Mouse (Mus musculus) limb, embryonic 14.5 days (tissue): ENCODE results near the gene Kcnc1. TPM values are rescaled to one million over a fixed set of nuclear protein-coding genes. Genes with fewer than 3 reads are reported as not detected.

ENCODE experiments used
- ATAC-seq: fragments of 200-750 bp; cut with Nextera tagmentation; 2 replicates; pipeline ENCODE4 v1.8.0; 2017; ENCODE audit warnings: low read depth, moderate number of reproducible peaks, moderate TSS enrichment; ENCODE audit not compliant: low FRiP score
- DNase-seq: peaks from one replicate; pipeline ENCODE4 v3.0.0-alpha.2; 2015; ENCODE audit warnings: low spot score
- H3K27ac ChIP-seq: fragments of 300-500 bp; sonication (generic); replicated peaks from 2 replicates; pipeline ENCODE4 v1.5.1; 2014; ENCODE audit warnings: low read depth, mild to moderate bottlenecking, low read length, moderate library complexity, mixed read lengths
- H3K27me3 ChIP-seq: fragments of 300-500 bp; sonication (generic); 2 replicates; pipeline ENCODE4 v1.6.1; 2014; ENCODE audit warnings: low read length, mixed read lengths; ENCODE audit not compliant: control insufficient read depth, insufficient read depth
- H3K36me3 ChIP-seq: fragments of 300-500 bp; sonication (generic); 2 replicates; pipeline ENCODE4 v1.6.1; 2014; ENCODE audit warnings: mild to moderate bottlenecking, low read length, moderate library complexity, mixed read lengths; ENCODE audit not compliant: control insufficient read depth, insufficient read depth
- H3K4me1 ChIP-seq: fragments of 300-500 bp; sonication (generic); 2 replicates; pipeline ENCODE4 v1.6.1; 2014; ENCODE audit warnings: antibody characterized with exemption, low read length, mixed read lengths; ENCODE audit not compliant: control insufficient read depth, insufficient read depth
- H3K4me2 ChIP-seq: fragments of 300-500 bp; sonication (generic); replicated peaks from 2 replicates; pipeline ENCODE4 v1.6.1; 2014; ENCODE audit warnings: low read depth, mild to moderate bottlenecking, low read length, moderate library complexity; ENCODE audit not compliant: severe bottlenecking
- H3K4me3 ChIP-seq: fragments of 300-500 bp; sonication (generic); replicated peaks from 2 replicates; pipeline ENCODE4 v1.5.1; 2014; ENCODE audit warnings: low read length
- H3K9ac ChIP-seq: fragments of 300-500 bp; sonication (generic); 2 replicates; pipeline ENCODE4 v1.6.1; 2014; ENCODE audit warnings: mild to moderate bottlenecking, low read depth, low read length, moderate library complexity; ENCODE audit not compliant: severe bottlenecking
- H3K9me3 ChIP-seq: fragments of 300-500 bp; sonication (generic); 2 replicates; pipeline ENCODE4 v1.6.1; 2016; ENCODE audit warnings: low read length; ENCODE audit not compliant: control insufficient read depth
- POLR2A ChIP-seq: fragments of 200-500 bp; IDR thresholded peaks from 2 replicates; pipeline ENCODE4 v1.8.0; 2012; ENCODE audit warnings: inconsistent platforms, mild to moderate bottlenecking, moderate library complexity, borderline replicate concordance; ENCODE audit not compliant: insufficient read depth, insufficient read length; ENCODE audit errors: extremely low read depth
- WGBS: fragments of 180-500 bp; shearing (Covaris S2); extraction: QIAGEN DNeasy Blood & Tissue Kit; methylation state at CpG from one replicate; pipeline ENCODE4 v1.1.7; 2014; 5-methylcytosine and 5-hydroxymethylcytosine counted together
- polyA plus RNA-seq, 2 experiments: library from polyadenylated mRNA; depleted of rRNA in 1 of 2; stranded (reverse) in 1 of 2; unstranded in 1 of 2; fragments of >200 nt; fragmentation: Nextera tagmentation in 1 of 2; extraction: Ambion mirVana in 1 of 2; gene quantifications; 2 replicates each; pipeline versions ENCODE4 v1.2.1 to v1.2.3; 2012 to 2014

The Kcnc1 gene
- polyA plus RNA-seq, 2 experiments: 0.11 to 0.40 TPM

GRCm38 (mm10) chr7:46457889-46458288, 61.6 kb downstream of the Kcnc1 start:
- no peak for DNase-seq
- ATAC-seq: no peak
- TF ChIP-seq POLR2A: no peak
- Histone ChIP-seq H3K4me1 (no peaks in the 10 kb centered on the region), H3K36me3 (no peaks in the 10 kb centered on the region), H3K4me3 (no peak overlapping the region), H3K27ac (no peak overlapping the region), H3K27me3 (no peaks in the 10 kb centered on the region), H3K9ac (no peak overlapping the region), H3K4me2 (no peak overlapping the region), H3K9me3 (peaks cover 9% of the 10 kb centered on the region; the same call in 1 of the 2 replicates)
- 77% methylated on average over 3 of the region's 3 CpGs for WGBS

GRCm38 (mm10) chr7:46459200-46459599, 62.9 kb downstream of the Kcnc1 start:
- DNase-seq (no peak), ATAC-seq (no peak)
- H3K9me3 ChIP-seq: peaks cover 9% of the 10 kb centered on the region; the same call in 1 of the 2 replicates
- no peaks in the 10 kb centered on the region for H3K27me3 ChIP-seq
- no peaks in the 10 kb centered on the region for H3K4me1 ChIP-seq
- WGBS: 77% methylated on average over 2 of the region's 2 CpGs
- no peak overlapping the region for H3K4me3 ChIP-seq
- H3K27ac ChIP-seq: no peak overlapping the region
- no peak overlapping the region for H3K4me2 ChIP-seq
- H3K9ac ChIP-seq: no peak overlapping the region
- TF ChIP-seq POLR2A: no peak
- H3K36me3 ChIP-seq: no peaks in the 10 kb centered on the region

GRCm38 (mm10) chr7:46459605-46460245, 63.4 kb downstream of the Kcnc1 start:
- Histone ChIP-seq H3K4me1 (no peaks in the 10 kb centered on the region), H3K4me3 (no peak overlapping the region), H3K27me3 (no peaks in the 10 kb centered on the region), H3K27ac (no peak overlapping the region), H3K36me3 (no peaks in the 10 kb centered on the region), H3K9me3 (peaks cover 6% of the 10 kb centered on the region; the same call in 1 of the 2 replicates), H3K9ac (no peak overlapping the region), H3K4me2 (no peak overlapping the region)
- ATAC-seq (no peak), DNase-seq (no peak)
- 63% methylated on average over 9 of the region's 9 CpGs for WGBS
- TF ChIP-seq POLR2A: no peak

GRCm38 (mm10) chr7:46462287-46462686, 66.0 kb downstream of the Kcnc1 start:
- no peak for TF ChIP-seq POLR2A
- no peaks in the 10 kb centered on the region for H3K4me1 ChIP-seq
- 67% methylated on average over 8 of the region's 8 CpGs for WGBS
- no peak overlapping the region for H3K27ac ChIP-seq
- no peaks in the 10 kb centered on the region for H3K9me3 ChIP-seq
- no peak for DNase-seq
- H3K9ac ChIP-seq: no peak overlapping the region
- no peak overlapping the region for H3K4me2 ChIP-seq
- no peak overlapping the region for H3K4me3 ChIP-seq
- no peaks in the 10 kb centered on the region for H3K27me3 ChIP-seq
- ATAC-seq: no peak
- no peaks in the 10 kb centered on the region for H3K36me3 ChIP-seq

- no peak for TF ChIP-seq POLR2A
- no peaks in the 10 kb centered on the region for H3K27me3 ChIP-seq
- H3K4me3 ChIP-seq: no peak overlapping the region
- no peak overlapping the region for H3K4me2 ChIP-seq
- H3K9ac ChIP-seq: no peak overlapping the region
- no peak for DNase-seq
- no peaks in the 10 kb centered on the region for H3K36me3 ChIP-seq
- H3K4me1 ChIP-seq: no peaks in the 10 kb centered on the region
- WGBS: 82% methylated on average over 8 of the region's 8 CpGs
- H3K9me3 ChIP-seq: no peaks in the 10 kb centered on the region
- H3K27ac ChIP-seq: no peak overlapping the region
- no peak for ATAC-seq
Observed at GRCm38 (mm10) chr7:46463136-46463535, 66.8 kb downstream of the Kcnc1 start.

- Histone ChIP-seq H3K27me3 (no peaks in the 10 kb centered on the region), H3K9me3 (no peaks in the 10 kb centered on the region), H3K4me1 (no peaks in the 10 kb centered on the region), H3K27ac (no peak overlapping the region), H3K4me3 (no peak overlapping the region), H3K4me2 (no peak overlapping the region), H3K9ac (no peak overlapping the region), H3K36me3 (no peaks in the 10 kb centered on the region)
- DNase-seq (no peak), ATAC-seq (no peak)
- WGBS: 69% methylated on average over 7 of the region's 7 CpGs
- TF ChIP-seq POLR2A: no peak
Observed at GRCm38 (mm10) chr7:46466422-46466981, 70.2 kb downstream of the Kcnc1 start.
